Mouse (Mus musculus) small intestine, adult 2 months (tissue): ENCODE measurements around the gene Vmn2r81.
A peak's percentile ranks its signal among the peaks of the same experiment; 100 is the strongest.
"Not testable (repeated sequence)": the region's sequence is repeated elsewhere in the genome, so short reads cannot be mapped to it uniquely, and the experiment has no call there.

Experiments used
- CTCF ChIP-seq: fragments of 200-500 bp; IDR thresholded peaks from 2 replicates; pipeline ENCODE4 v1.5.1; 2012; ENCODE audit warnings: low read depth, mild to moderate bottlenecking, control low read depth, inconsistent platforms, low read length, moderate library complexity, mixed read lengths; ENCODE audit not compliant: insufficient replicate concordance, insufficient read length; ENCODE audit errors: extremely low read depth
- POLR2A ChIP-seq: fragments of 200-500 bp; IDR thresholded peaks from 2 replicates; pipeline ENCODE4 v1.6.1; 2012; ENCODE audit warnings: low read depth, mild to moderate bottlenecking, control low read depth, inconsistent platforms, low read length, moderate library complexity

DNA sequence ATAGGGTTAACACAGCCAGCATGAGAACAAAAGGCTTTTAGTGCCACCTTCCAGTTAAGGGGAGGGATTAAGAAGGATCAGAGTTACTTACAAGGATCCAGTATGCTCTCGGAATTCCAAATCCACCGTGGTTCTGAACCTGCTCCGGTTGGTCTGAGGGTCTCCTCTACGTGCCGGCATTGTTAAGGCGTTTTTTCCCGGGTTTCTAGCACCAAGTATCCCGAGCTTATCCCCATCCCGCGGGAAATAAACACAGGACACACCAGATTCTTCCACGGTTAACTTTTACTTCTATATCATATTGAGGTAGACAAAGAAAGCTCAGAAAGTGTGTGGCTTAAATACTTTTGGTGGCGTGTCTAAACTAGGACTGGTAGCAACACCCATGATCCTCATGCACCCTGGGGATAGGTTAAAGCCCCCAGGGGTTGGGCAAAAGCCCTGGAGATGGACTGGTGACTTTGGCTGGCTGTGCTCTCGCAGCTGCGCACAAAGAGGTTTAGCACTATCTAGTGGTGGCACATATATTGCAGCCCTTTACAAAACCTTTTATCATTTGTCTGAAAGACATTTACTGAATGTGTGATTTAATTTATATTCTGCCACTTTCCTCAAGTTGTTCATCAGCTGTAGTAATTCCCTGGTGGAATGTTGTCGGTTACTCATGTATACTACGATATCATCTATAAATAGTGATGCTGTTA is 74.7 kb downstream of the Vmn2r81 start:
- TF ChIP-seq POLR2A, result not testable (repeated sequence)
- TF ChIP-seq CTCF, result peak; percentile 21; the same call in 1 of the 2 replicates
